Mouse (Mus musculus) neural tube, embryonic 11.5 days (tissue): ENCODE data around the gene Syp. TPM values are rescaled to one million over a fixed set of nuclear protein-coding genes. Genes with fewer than 3 reads are reported as not detected.

Experiments
- ATAC-seq: fragments of 200-750 bp; cut with Nextera tagmentation; 2 replicates; pipeline ENCODE4 v1.8.0; 2017; ENCODE audit warnings: moderate number of reproducible peaks, mild to moderate bottlenecking, moderate TSS enrichment, moderate library complexity; ENCODE audit not compliant: insufficient read depth, low FRiP score, low TSS enrichment
- DNase-seq: peaks from one replicate; pipeline ENCODE4 v3.0.0-alpha.2; 2015; ENCODE audit warnings: low spot score
- H3K27ac ChIP-seq: fragments of 300-500 bp; sonication (generic); 2 replicates; pipeline ENCODE4 v1.5.1; 2014; ENCODE audit warnings: low read depth, mild to moderate bottlenecking, low read length
- H3K27me3 ChIP-seq: fragments of 300-500 bp; sonication (generic); 2 replicates; pipeline ENCODE4 v1.6.1; 2014; ENCODE audit warnings: mild to moderate bottlenecking, low read length, mixed read lengths; ENCODE audit not compliant: control insufficient read depth, insufficient read depth
- H3K36me3 ChIP-seq: fragments of 300-500 bp; sonication (generic); 2 replicates; pipeline ENCODE4 v1.6.1; 2014; ENCODE audit warnings: mild to moderate bottlenecking, low read length, moderate library complexity, mixed read lengths; ENCODE audit not compliant: control insufficient read depth, insufficient read depth
- H3K4me1 ChIP-seq: fragments of 300-500 bp; sonication (generic); 2 replicates; pipeline ENCODE4 v1.6.1; 2014; ENCODE audit warnings: low read length, mixed read lengths; ENCODE audit not compliant: control insufficient read depth, insufficient read depth
- H3K4me2 ChIP-seq: fragments of 300-500 bp; sonication (generic); 2 replicates; pipeline ENCODE4 v1.6.1; 2014; ENCODE audit warnings: low read depth, mild to moderate bottlenecking, moderate library complexity
- H3K4me3 ChIP-seq: fragments of 300-500 bp; sonication (generic); 2 replicates; pipeline ENCODE4 v1.5.1; 2014; ENCODE audit warnings: low read depth, low read length
- H3K9ac ChIP-seq: fragments of 300-500 bp; sonication (generic); 2 replicates; pipeline ENCODE4 v1.6.1; 2014; ENCODE audit warnings: mild to moderate bottlenecking, low read length
- H3K9me3 ChIP-seq: fragments of 300-500 bp; sonication (generic); 2 replicates; pipeline ENCODE4 v1.6.1; 2016; ENCODE audit warnings: low read length; ENCODE audit not compliant: control insufficient read depth
- WGBS: fragments of 180-500 bp; shearing (Covaris S2); extraction: QIAGEN DNeasy Blood & Tissue Kit; methylation state at CpG from one replicate; pipeline ENCODE4 v1.1.7; 2014; 5-methylcytosine and 5-hydroxymethylcytosine counted together
- polyA plus RNA-seq: library from polyadenylated mRNA; unstranded; fragments of >200 nt; fragmentation: Nextera tagmentation; extraction: Ambion mirVana; gene quantifications from 2 replicates; pipeline ENCODE4 v1.2.1, GENCODE M21; 2014

Syp gene
- polyA plus RNA-seq, 1 experiment from 2014 or later: 18.6 TPM

- Histone ChIP-seq H3K4me3 (0 out of 2 replicates have a peak overlapping the region, but pooled peaks have one; percentile 2), H3K27ac (no peak overlapping the region), H3K4me1 (no peaks in the 10 kb centered on the region), H3K9me3 (no peaks in the 10 kb centered on the region), H3K27me3 (no peaks in the 10 kb centered on the region), H3K9ac (no peak overlapping the region), H3K36me3 (no peaks in the 10 kb centered on the region), H3K4me2 (peak overlapping the region; percentile 22)
- DNase-seq (no peak), ATAC-seq (0 out of 2 replicates have a peak, but pooled peaks have one; percentile 53)
- WGBS: 23% methylated on average over 15 of the region's 15 CpGs
Measured at GRCm38 (mm10) chrX:7658031-7658784, 19.9 kb downstream of the Syp start.

DNA sequence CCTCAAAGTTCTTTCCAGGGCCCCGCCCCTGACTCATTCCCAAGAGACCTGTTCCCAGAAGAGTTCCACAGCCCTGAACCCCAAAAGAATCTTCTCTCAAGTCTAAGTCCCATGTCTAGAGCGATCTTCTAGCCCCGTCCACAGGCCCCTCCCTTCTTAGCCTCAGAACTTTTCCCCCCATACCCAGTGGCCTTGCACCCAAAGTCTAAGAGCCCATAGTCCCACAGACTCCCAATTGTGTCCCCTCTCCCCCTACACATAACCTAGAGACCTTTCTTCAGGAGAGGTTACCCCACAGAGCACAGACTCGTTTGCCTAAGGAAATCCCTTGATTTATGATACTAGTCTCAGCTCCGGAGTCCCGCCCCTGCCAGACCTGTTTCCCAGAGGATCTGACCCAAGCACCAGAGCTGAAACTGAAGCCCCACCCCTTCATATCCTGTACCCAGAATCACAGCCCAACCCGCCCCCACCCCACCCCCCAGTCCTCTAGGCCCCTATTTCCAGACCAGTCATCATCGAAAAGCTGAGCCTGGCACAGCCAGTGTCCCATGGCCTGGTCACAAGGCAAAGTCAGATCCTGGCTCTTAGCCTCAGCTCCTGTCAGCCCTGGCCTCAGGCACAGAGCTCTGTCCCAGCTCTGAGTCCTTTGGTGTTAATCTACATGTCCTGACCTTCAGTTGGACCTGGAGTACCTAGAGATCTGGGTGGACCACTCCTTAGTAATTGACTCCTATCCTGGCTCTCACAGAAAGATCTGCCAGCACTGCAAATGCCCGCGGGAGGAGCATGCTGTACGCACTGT lies 20.7 kb downstream of the Syp start:
- ATAC-seq: no peak
- 0 out of 2 replicates have a peak overlapping the region, but pooled peaks have one; percentile 2 for H3K4me3 ChIP-seq
- H3K4me1 ChIP-seq: no peaks in the 10 kb centered on the region
- 47% methylated on average over 11 of the region's 11 CpGs for WGBS
- no peak for DNase-seq
- H3K4me2 ChIP-seq: no peak overlapping the region; the same call in 1 of the 2 replicates
- no peaks in the 10 kb centered on the region for H3K9me3 ChIP-seq
- H3K36me3 ChIP-seq: no peaks in the 10 kb centered on the region
- H3K27ac ChIP-seq: no peak overlapping the region
- no peak overlapping the region for H3K9ac ChIP-seq
- H3K27me3 ChIP-seq: no peaks in the 10 kb centered on the region

- no peak for ATAC-seq
- Histone ChIP-seq H3K4me1 (no peaks in the 10 kb centered on the region), H3K4me3 (no peak overlapping the region), H3K36me3 (no peaks in the 10 kb centered on the region), H3K9ac (no peak overlapping the region), H3K27ac (no peak overlapping the region), H3K27me3 (no peaks in the 10 kb centered on the region), H3K4me2 (no peak overlapping the region), H3K9me3 (no peaks in the 10 kb centered on the region)
- no peak for DNase-seq
- 81% methylated on average over 4 of the region's 4 CpGs for WGBS
Measured at GRCm38 (mm10) chrX:7661086-7661485, 22.8 kb downstream of the Syp start.

DNA sequence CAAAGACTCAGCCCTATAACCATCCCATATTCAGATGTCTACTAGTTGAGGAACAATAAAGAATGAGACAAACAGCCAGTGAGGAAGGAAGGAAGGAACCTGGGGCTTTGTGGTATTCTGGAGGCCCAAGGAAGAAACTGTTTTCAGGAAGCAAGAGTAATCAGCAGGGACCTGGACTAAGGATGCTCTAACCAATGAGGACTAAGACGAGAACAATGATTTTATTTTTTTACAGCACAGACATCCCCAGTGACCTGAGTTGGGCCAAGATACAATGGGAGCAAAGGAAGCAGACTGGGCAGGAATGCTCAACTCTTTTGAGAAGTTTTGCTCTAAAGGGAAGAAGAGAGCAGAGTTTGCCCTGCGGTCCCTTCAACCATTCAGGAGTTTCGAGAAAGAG lies 24.7 kb downstream of the Syp start:
- Histone ChIP-seq H3K9me3 (no peaks in the 10 kb centered on the region), H3K27me3 (no peaks in the 10 kb centered on the region), H3K36me3 (no peaks in the 10 kb centered on the region), H3K9ac (no peak overlapping the region), H3K27ac (no peak overlapping the region), H3K4me2 (no peak overlapping the region), H3K4me1 (no peaks in the 10 kb centered on the region), H3K4me3 (no peak overlapping the region)
- WGBS: 71% methylated on average over 3 of the region's 3 CpGs
- DNase-seq (no peak), ATAC-seq (no peak)

- Histone ChIP-seq H3K4me3 (no peak overlapping the region), H3K9me3 (no peaks in the 10 kb centered on the region), H3K27ac (no peak overlapping the region), H3K4me2 (no peak overlapping the region), H3K27me3 (no peaks in the 10 kb centered on the region), H3K4me1 (no peaks in the 10 kb centered on the region), H3K9ac (no peak overlapping the region), H3K36me3 (no peaks in the 10 kb centered on the region)
- no peak for ATAC-seq
- DNase-seq: no peak
- WGBS: 90% methylated on average over 11 of the region's 11 CpGs
Measured at GRCm38 (mm10) chrX:7664791-7665190, 26.5 kb downstream of the Syp start.

GRCm38 (mm10) chrX:7665739-7666502 lies 27.6 kb downstream of the Syp start:
- Histone ChIP-seq H3K4me1 (no peaks in the 10 kb centered on the region), H3K9ac (no peak overlapping the region), H3K36me3 (no peaks in the 10 kb centered on the region), H3K4me3 (no peak overlapping the region), H3K27me3 (no peaks in the 10 kb centered on the region), H3K4me2 (no peak overlapping the region), H3K27ac (no peak overlapping the region), H3K9me3 (no peaks in the 10 kb centered on the region)
- DNase-seq: no peak
- no peak for ATAC-seq
- 72% methylated on average over 21 of the region's 21 CpGs for WGBS

DNA sequence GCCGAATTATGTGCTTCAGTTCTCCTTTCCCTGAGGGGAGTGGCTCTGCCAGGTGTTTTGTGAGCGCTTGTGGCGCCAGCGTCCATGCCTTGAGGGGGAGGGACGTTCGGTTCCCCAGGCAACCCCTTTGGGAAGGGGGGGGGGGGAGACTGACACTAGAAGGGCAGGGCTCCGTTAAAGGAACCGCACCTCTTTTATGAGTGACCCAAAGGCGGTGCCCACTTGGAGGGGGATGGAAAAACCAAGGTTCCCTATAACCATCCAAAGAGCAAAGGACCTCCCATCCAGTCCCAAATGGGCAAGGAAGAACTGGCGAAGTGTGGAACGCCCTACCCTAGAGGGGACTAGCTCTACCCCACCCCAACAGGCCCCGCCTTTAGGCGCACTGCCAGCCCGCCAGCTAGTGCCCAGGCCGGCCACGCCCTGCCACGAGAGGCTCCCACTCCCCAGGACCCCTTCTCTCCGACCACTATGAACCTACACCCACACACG lies 32.2 kb downstream of the Syp start:
- no peaks in the 10 kb centered on the region for H3K4me1 ChIP-seq
- H3K4me3 ChIP-seq: peak overlapping the region; percentile 36
- ATAC-seq (peak; percentile 69), DNase-seq (peak; percentile 42)
- WGBS: 21% methylated on average over 13 of the region's 19 CpGs
- H3K27ac ChIP-seq: no peak overlapping the region
- no peaks in the 10 kb centered on the region for H3K27me3 ChIP-seq
- no peaks in the 10 kb centered on the region for H3K9me3 ChIP-seq
- H3K4me2 ChIP-seq: peak overlapping the region; percentile 44
- H3K9ac ChIP-seq: peak overlapping the region; percentile 41; the same call in 1 of the 2 replicates
- no peaks in the 10 kb centered on the region for H3K36me3 ChIP-seq

GRCm38 (mm10) chrX:7670921-7671623 lies 32.8 kb downstream of the Syp start, which contains the start of gene Plp2:
TSS of gene Plp2 (minus strand) at chrX:7671390.
- Histone ChIP-seq H3K4me2 (peak within 1 kb of the TSS; percentile 44), H3K9me3 (no peaks in the 10 kb centered on the region), H3K4me1 (no peaks in the 10 kb centered on the region), H3K9ac (peak within 1 kb of the TSS; percentile 41), H3K36me3 (no peaks in the 10 kb centered on the region), H3K27ac (no peak within 1 kb of the TSS), H3K4me3 (peak within 1 kb of the TSS; percentile 36), H3K27me3 (no peaks in the 10 kb centered on the region)
- WGBS: 18% methylated on average over 27 of the region's 36 CpGs
- DNase-seq: peak; percentile 20
- peak; percentile 68 for ATAC-seq
